Comparison of ENCODE assay signal across 7 mouse cellular contexts in genomic region chr1:177014921-177015439, GRCm38 (mm10).
DNase-seq lines count a peak whose midpoint lies in the region; ATAC-seq and TF ChIP-seq lines count a peak whose summit lies in the region.

No protein-coding gene starts in this region.

- TF ChIP-seq POLR2A in liver, adult 2 months (IDR thresholded peaks at IDR 0.05; ENCODE audit: extremely low read depth, insufficient read depth, low read length), result no peak
- no peak for TF ChIP-seq POLR2A in small intestine, adult 2 months (IDR thresholded peaks at IDR 0.05; ENCODE audit: low read depth, low read length)

- WGBS in liver, adult 2 months, result 71% methylated on average over 6 of the region's 6 CpGs
- WGBS in liver, embryonic 11.5 days, result 76% methylated on average over 6 of the region's 6 CpGs
- 41% methylated on average over 6 of the region's 6 CpGs for WGBS in embryonic facial prominence, embryonic 13.5 days
- WGBS in hindbrain, embryonic 12.5 days, result 63% methylated on average over 6 of the region's 6 CpGs
- 77% methylated on average over 6 of the region's 6 CpGs for WGBS in small intestine, adult 2 months

- no peaks in the 10 kb centered on the region for H3K27me3 ChIP-seq in liver, adult 2 months (ENCODE audit: control insufficient read depth, insufficient read depth, low read length)
- no peaks in the 10 kb centered on the region for H3K27me3 ChIP-seq in liver, embryonic 11.5 days (replicated peaks; ENCODE audit: control insufficient read depth, insufficient read depth, low read length)
- H3K27me3 ChIP-seq in embryonic facial prominence, embryonic 13.5 days, result no peaks in the 10 kb centered on the region
- H3K27me3 ChIP-seq in hindbrain, embryonic 12.5 days, result no peaks in the 10 kb centered on the region
- no peaks in the 10 kb centered on the region for H3K27me3 ChIP-seq in small intestine, adult 2 months (ENCODE audit: control insufficient read depth, insufficient read depth, low read length)

- no peak overlapping the region for H3K9ac ChIP-seq in liver, adult 2 months (ENCODE audit: low read depth, low read length)
- no peak overlapping the region for H3K9ac ChIP-seq in liver, embryonic 11.5 days (ENCODE audit: low read depth, low read length)
- H3K9ac ChIP-seq in embryonic facial prominence, embryonic 13.5 days, result no peak overlapping the region
- H3K9ac ChIP-seq in hindbrain, embryonic 12.5 days, result no peak overlapping the region

- H3K4me1 ChIP-seq in liver, adult 2 months (ENCODE audit: control insufficient read depth, insufficient read depth, low read length), result peaks cover 6% of the 10 kb centered on the region; the same call in 1 of the 2 replicates
- H3K4me1 ChIP-seq in liver, embryonic 11.5 days (replicated peaks; ENCODE audit: control insufficient read depth, insufficient read depth, low read length), result 0 out of 2 replicates have a peak, but pooled peaks cover 2% of the 10 kb centered on the region
- peaks cover 20% of the 10 kb centered on the region for H3K4me1 ChIP-seq in embryonic facial prominence, embryonic 13.5 days
- H3K4me1 ChIP-seq in hindbrain, embryonic 12.5 days, result peaks cover 43% of the 10 kb centered on the region
- peaks cover 11% of the 10 kb centered on the region for H3K4me1 ChIP-seq in small intestine, adult 2 months (ENCODE audit: control insufficient read depth, insufficient read depth, insufficient read length, low read length)

- H3K79me2 ChIP-seq in liver, adult 2 months (ENCODE audit: control insufficient read depth, insufficient read depth, low read length), result no peaks in the 10 kb centered on the region

- H3K36me3 ChIP-seq in liver, adult 2 months (ENCODE audit: control insufficient read depth, insufficient read depth, low read length), result no peaks in the 10 kb centered on the region; the same call in 1 of the 2 replicates
- no peaks in the 10 kb centered on the region for H3K36me3 ChIP-seq in liver, embryonic 11.5 days (ENCODE audit: control insufficient read depth, insufficient read depth, low read length)
- no peaks in the 10 kb centered on the region for H3K36me3 ChIP-seq in embryonic facial prominence, embryonic 13.5 days
- H3K36me3 ChIP-seq in hindbrain, embryonic 12.5 days, result no peaks in the 10 kb centered on the region; the same call in 1 of the 2 replicates
- peaks cover 1% of the 10 kb centered on the region; the same call in 1 of the 2 replicates for H3K36me3 ChIP-seq in small intestine, adult 2 months (ENCODE audit: control insufficient read depth, insufficient read depth, low read length)

- DNase-seq in liver, adult 2 months (ENCODE audit: extremely low read depth, low read depth, low spot score), result no peak
- no peak for DNase-seq in liver, embryonic 11.5 days (ENCODE audit: low spot score)
- DNase-seq in right cerebral cortex, postnatal 36 days (ENCODE audit: low spot score in 2 of 2), result no peak
- DNase-seq in retina, embryonic 14.5 days (ENCODE audit: low spot score), result no peak

- H3K27ac ChIP-seq in liver, adult 2 months (replicated peaks; ENCODE audit: insufficient read depth, low read depth, low read length), result 0 out of 2 replicates have a peak overlapping the region, but pooled peaks have one; percentile 5
- no peak overlapping the region for H3K27ac ChIP-seq in liver, embryonic 11.5 days (ENCODE audit: low read depth, low read length)
- 0 out of 2 replicates have a peak overlapping the region, but pooled peaks have one; percentile 33 for H3K27ac ChIP-seq in embryonic facial prominence, embryonic 13.5 days
- H3K27ac ChIP-seq in hindbrain, embryonic 12.5 days, result peak overlapping the region; percentile 64; the same call in 1 of the 2 replicates
- peak overlapping the region; percentile 21; the same call in 1 of the 2 replicates for H3K27ac ChIP-seq in small intestine, adult 2 months (ENCODE audit: insufficient read depth, low read depth, low read length)

- H3K4me2 ChIP-seq in liver, embryonic 11.5 days, result no peak overlapping the region
- H3K4me2 ChIP-seq in embryonic facial prominence, embryonic 13.5 days, result no peak overlapping the region
- no peak overlapping the region for H3K4me2 ChIP-seq in hindbrain, embryonic 12.5 days (replicated peaks)

- no peak overlapping the region for H3K4me3 ChIP-seq in liver, adult 2 months (ENCODE audit: insufficient read depth, low read depth, low read length)
- no peak overlapping the region for H3K4me3 ChIP-seq in liver, embryonic 11.5 days (ENCODE audit: low read depth, low read length)
- no peak overlapping the region for H3K4me3 ChIP-seq in embryonic facial prominence, embryonic 13.5 days
- no peak overlapping the region for H3K4me3 ChIP-seq in hindbrain, embryonic 12.5 days
- no peak overlapping the region for H3K4me3 ChIP-seq in small intestine, adult 2 months (ENCODE audit: low read depth, low read length)

- H3K9me3 ChIP-seq in liver, embryonic 11.5 days (ENCODE audit: control insufficient read depth, low read length), result no peaks in the 10 kb centered on the region
- no peaks in the 10 kb centered on the region for H3K9me3 ChIP-seq in embryonic facial prominence, embryonic 13.5 days
- no peaks in the 10 kb centered on the region for H3K9me3 ChIP-seq in hindbrain, embryonic 12.5 days (replicated peaks)

- no peak for ATAC-seq in liver, embryonic 11.5 days (replicated peaks; ENCODE audit: low FRiP score)
- 0 out of 2 replicates have a peak, but pooled peaks have one; percentile 18 for ATAC-seq in embryonic facial prominence, embryonic 13.5 days (ENCODE audit: insufficient number of reproducible peaks, insufficient read depth, low FRiP score, low TSS enrichment, low read depth)
- no peak for ATAC-seq in hindbrain, embryonic 12.5 days (ENCODE audit: low FRiP score)

- TF ChIP-seq CTCF in liver, adult 2 months (IDR thresholded peaks at IDR 0.05; ENCODE audit: low read depth, low read length), result no peak
- TF ChIP-seq CTCF in small intestine, adult 2 months (IDR thresholded peaks at IDR 0.05; ENCODE audit: extremely low read depth, insufficient read length, insufficient replicate concordance, low read depth, low read length), result no peak
